Mouse (Mus musculus) liver, embryonic 16.5 days (tissue): ENCODE results near the gene Ston2. TPM values are rescaled to one million over a fixed set of nuclear protein-coding genes. Genes with fewer than 3 reads are reported as not detected.

Experiments
- ATAC-seq: fragments of 200-750 bp; cut with Nextera tagmentation; 2 replicates; pipeline ENCODE4 v1.8.0; 2017; ENCODE audit warnings: low read depth, mild to moderate bottlenecking, moderate number of reproducible peaks, moderate library complexity
- H3K27ac ChIP-seq: fragments of 300-500 bp; sonication (generic); 2 replicates; pipeline ENCODE4 v1.5.1; 2014; ENCODE audit warnings: mild to moderate bottlenecking, low read length
- H3K27me3 ChIP-seq: fragments of 300-500 bp; sonication (generic); 2 replicates; pipeline ENCODE4 v1.6.1; 2014; ENCODE audit warnings: low read depth, low read length, mixed read lengths; ENCODE audit not compliant: control insufficient read depth, insufficient read depth
- H3K36me3 ChIP-seq: fragments of 300-500 bp; sonication (generic); 2 replicates; pipeline ENCODE4 v1.6.1; 2014; ENCODE audit warnings: mild to moderate bottlenecking; ENCODE audit not compliant: control insufficient read depth, insufficient read depth
- H3K4me1 ChIP-seq: fragments of 300-500 bp; sonication (generic); 2 replicates; pipeline ENCODE4 v1.6.1; 2014; ENCODE audit warnings: low read depth, low read length, mixed read lengths; ENCODE audit not compliant: control insufficient read depth
- H3K4me2 ChIP-seq: fragments of 300-500 bp; sonication (generic); 2 replicates; pipeline ENCODE4 v1.6.1; 2014; ENCODE audit warnings: low read depth, low read length, mixed read lengths
- H3K4me3 ChIP-seq: fragments of 300-500 bp; sonication (generic); 2 replicates; pipeline ENCODE4 v1.5.1; 2014; ENCODE audit warnings: low read depth, mild to moderate bottlenecking, low read length
- H3K9ac ChIP-seq: fragments of 300-500 bp; sonication (generic); 2 replicates; pipeline ENCODE4 v1.6.1; 2014; ENCODE audit warnings: low read depth, low read length
- H3K9me3 ChIP-seq: fragments of 300-500 bp; sonication (generic); replicated peaks from 2 replicates; pipeline ENCODE4 v1.6.1; 2016; ENCODE audit warnings: low read length; ENCODE audit not compliant: control insufficient read depth
- WGBS: fragments of 180-500 bp; shearing (Covaris S2); extraction: QIAGEN DNeasy Blood & Tissue Kit; methylation state at CpG from one replicate; pipeline ENCODE4 v1.1.7; 2014; ENCODE audit not compliant: insufficient replicate concordance; 5-methylcytosine and 5-hydroxymethylcytosine counted together
- polyA plus RNA-seq: library from polyadenylated mRNA; unstranded; fragments of >200 nt; fragmentation: Nextera tagmentation; extraction: Ambion mirVana; gene quantifications from 2 replicates; pipeline ENCODE4 v1.2.1, GENCODE M21; 2015

Ston2 gene
- polyA plus RNA-seq, 1 experiment from 2014 or later = 10.6 TPM

DNA sequence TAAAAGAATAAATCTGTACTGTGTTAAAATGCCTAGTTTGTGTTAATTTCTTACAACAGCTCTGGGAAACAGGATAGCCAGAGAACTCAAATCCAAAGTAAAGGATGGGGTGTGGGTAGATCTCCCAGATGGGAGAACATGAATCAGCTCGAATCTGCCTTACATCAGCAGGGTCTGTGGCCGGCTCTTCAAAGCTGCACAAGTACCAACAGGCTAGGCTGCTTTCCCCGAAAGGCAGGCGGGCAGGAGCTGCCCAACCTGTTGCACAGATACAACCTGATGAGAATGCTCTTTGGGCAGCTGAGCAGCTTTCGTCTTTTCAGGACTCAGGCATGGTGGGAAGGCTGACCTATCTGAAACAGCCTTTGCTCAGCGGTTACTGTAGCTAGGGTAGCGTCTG, 94.6 kb downstream of the Ston2 start:
- Histone ChIP-seq H3K9ac (no peak overlapping the region), H3K4me3 (no peak overlapping the region), H3K27ac (no peak overlapping the region), H3K4me1 (peaks cover 4% of the 10 kb centered on the region; the same call in 1 of the 2 replicates), H3K27me3 (no peaks in the 10 kb centered on the region), H3K36me3 (no peaks in the 10 kb centered on the region), H3K9me3 (no peaks in the 10 kb centered on the region), H3K4me2 (no peak overlapping the region)
- 68% methylated on average over 7 of the region's 7 CpGs for WGBS
- ATAC-seq = no peak

DNA sequence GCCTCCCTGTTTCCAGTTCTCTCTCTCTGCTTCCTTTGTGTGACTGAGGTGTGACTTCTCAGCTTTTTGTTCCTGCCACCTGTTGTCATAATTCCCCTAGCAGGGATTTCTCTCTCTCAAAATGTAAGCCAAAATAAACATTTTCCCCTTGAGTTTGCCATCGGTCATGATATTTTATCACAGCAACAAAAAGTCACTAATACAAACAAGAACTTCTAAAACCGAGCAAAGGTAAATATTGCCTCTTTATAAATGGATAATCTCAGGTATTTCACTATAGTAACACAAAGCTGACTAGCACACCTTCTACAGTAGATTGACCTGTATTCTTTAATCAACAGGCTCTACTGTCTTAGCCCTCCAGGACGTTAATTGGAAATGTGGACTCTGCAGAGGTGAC, 95.2 kb downstream of the Ston2 start:
- Histone ChIP-seq H3K36me3 (no peaks in the 10 kb centered on the region), H3K9ac (no peak overlapping the region), H3K4me2 (no peak overlapping the region), H3K27ac (no peak overlapping the region), H3K9me3 (no peaks in the 10 kb centered on the region), H3K4me3 (no peak overlapping the region), H3K27me3 (no peaks in the 10 kb centered on the region), H3K4me1 (peaks cover 4% of the 10 kb centered on the region; the same call in 1 of the 2 replicates)
- 63% methylated on average over 3 of the region's 3 CpGs for WGBS
- no peak for ATAC-seq

DNA sequence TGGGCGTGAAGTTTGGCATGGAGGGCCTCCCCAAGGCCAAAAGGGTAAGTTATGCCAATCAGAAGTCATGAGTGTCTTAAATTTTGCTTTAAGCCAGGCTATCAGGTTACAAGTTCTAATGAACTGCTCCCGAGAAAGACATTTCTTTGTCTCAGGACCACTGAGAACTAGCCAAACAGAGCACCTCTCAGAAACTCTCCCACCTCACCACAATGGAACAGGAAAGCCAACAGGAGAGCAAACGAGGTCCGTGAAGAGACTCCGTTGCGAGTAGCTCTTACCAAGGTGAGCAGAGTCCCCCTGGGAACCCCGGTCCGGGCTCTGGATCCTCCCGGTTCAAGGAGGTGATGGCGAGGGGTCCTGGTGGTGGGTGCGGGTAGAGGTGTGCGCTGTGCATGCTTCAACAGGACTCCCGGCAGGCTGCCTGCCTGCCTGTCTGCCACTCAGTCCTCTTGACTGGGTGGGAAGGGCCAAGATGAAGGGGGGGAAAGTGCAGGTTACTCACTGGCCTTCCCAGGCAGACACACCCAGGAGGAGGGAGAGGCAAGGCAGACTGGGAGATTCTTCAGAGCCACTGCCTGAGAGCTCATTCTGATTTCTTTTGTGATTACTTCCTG, 102.4 kb downstream of the Ston2 start:
- H3K27ac ChIP-seq = no peak overlapping the region
- ATAC-seq = no peak
- H3K9ac ChIP-seq = no peak overlapping the region

GRCm38 (mm10) chr12:91684840-91685415, 103.3 kb downstream of the Ston2 start:
- no peaks in the 10 kb centered on the region for H3K27me3 ChIP-seq
- H3K9me3 ChIP-seq = no peaks in the 10 kb centered on the region
- H3K27ac ChIP-seq = no peak overlapping the region
- no peak for ATAC-seq
- peaks cover 14% of the 10 kb centered on the region for H3K4me1 ChIP-seq
- no peak overlapping the region for H3K4me3 ChIP-seq
- H3K4me2 ChIP-seq = peak overlapping the region; percentile 11; the same call in 1 of the 2 replicates
- peak overlapping the region; percentile 8; the same call in 1 of the 2 replicates for H3K9ac ChIP-seq
- WGBS = 34% methylated on average over 11 of the region's 11 CpGs
- no peaks in the 10 kb centered on the region for H3K36me3 ChIP-seq

More for the DNA sequence above, 102.4 kb downstream of the Ston2 start:
- no peak overlapping the region for H3K4me2 ChIP-seq
- 52% methylated on average over 13 of the region's 13 CpGs for WGBS
- no peak overlapping the region for H3K4me3 ChIP-seq
- H3K36me3 ChIP-seq = no peaks in the 10 kb centered on the region
- H3K4me1 ChIP-seq = peaks cover 14% of the 10 kb centered on the region
- H3K9me3 ChIP-seq = no peaks in the 10 kb centered on the region
- no peaks in the 10 kb centered on the region for H3K27me3 ChIP-seq

- ATAC-seq = peak; percentile 24; the same call in 1 of the 2 replicates
- WGBS = 18% methylated on average over 15 of the region's 15 CpGs
- H3K9ac ChIP-seq = peak overlapping the region; percentile 8; the same call in 1 of the 2 replicates
These were observed 103.9 kb downstream of the Ston2 start for GRCm38 (mm10) chr12:91684101-91684839.

DNA sequence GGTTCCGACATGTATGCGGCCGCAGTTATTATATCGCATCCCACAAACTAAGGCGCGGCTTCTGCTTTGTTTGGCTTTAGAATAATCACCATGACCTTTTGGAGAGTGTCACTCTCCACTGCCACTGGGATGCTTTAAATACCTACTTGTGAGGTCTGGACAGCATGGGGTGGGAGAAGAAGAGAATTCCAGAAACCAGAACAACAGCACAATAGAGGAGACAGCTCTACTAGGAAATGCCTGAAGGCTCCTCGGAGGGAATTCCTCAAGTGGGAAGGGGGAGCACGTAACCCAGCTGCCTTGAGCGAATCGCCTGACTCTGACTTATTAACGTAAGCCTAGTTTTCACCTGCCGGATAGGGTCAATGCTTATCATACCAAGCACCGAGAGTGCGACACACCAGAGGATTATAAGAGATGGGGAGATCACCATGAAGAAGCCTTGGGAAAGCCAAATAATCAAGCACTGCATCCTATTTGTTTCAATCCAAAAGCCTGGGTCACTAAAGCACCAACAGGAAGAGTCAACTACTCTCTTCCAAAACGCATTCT, 104.6 kb downstream of the Ston2 start:
- H3K36me3 ChIP-seq = no peaks in the 10 kb centered on the region
- H3K9ac ChIP-seq = no peak overlapping the region
- H3K4me1 ChIP-seq = peaks cover 14% of the 10 kb centered on the region
- H3K4me2 ChIP-seq = no peak overlapping the region
- no peaks in the 10 kb centered on the region for H3K9me3 ChIP-seq
- H3K4me3 ChIP-seq = no peak overlapping the region
- H3K27ac ChIP-seq = no peak overlapping the region
- WGBS = 70% methylated on average over 15 of the region's 15 CpGs
- H3K27me3 ChIP-seq = no peaks in the 10 kb centered on the region
- no peak for ATAC-seq

More at GRCm38 (mm10) chr12:91684101-91684839, 103.9 kb downstream of the Ston2 start:
- Histone ChIP-seq H3K36me3 (no peaks in the 10 kb centered on the region), H3K9me3 (no peaks in the 10 kb centered on the region), H3K4me2 (peak overlapping the region; percentile 11; the same call in 1 of the 2 replicates), H3K4me3 (no peak overlapping the region), H3K27ac (no peak overlapping the region), H3K4me1 (peaks cover 14% of the 10 kb centered on the region), H3K27me3 (no peaks in the 10 kb centered on the region)

DNA sequence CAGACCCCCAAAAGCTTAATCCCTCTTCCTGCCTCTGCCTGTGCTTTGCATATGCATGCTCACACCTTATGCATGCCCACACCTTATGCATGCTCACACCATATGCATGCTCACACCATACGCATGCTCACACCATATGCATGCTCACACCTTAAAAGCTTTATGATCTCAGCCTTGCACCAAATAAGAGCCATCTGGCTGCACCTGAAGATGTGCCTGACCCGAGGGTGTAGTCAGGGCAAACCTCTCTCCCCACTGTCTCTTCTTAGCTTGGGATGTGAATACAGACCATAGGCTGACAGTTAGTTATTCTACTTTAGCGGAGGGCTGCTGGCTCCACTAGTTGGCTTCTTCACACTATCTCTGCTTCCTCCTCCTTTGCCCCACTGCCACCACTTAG, 105.1 kb downstream of the Ston2 start:
- Histone ChIP-seq H3K27ac (no peak overlapping the region), H3K36me3 (no peaks in the 10 kb centered on the region), H3K4me1 (peaks cover 14% of the 10 kb centered on the region), H3K27me3 (no peaks in the 10 kb centered on the region), H3K9me3 (no peaks in the 10 kb centered on the region), H3K4me2 (no peak overlapping the region), H3K9ac (no peak overlapping the region), H3K4me3 (no peak overlapping the region)
- ATAC-seq = no peak
- 59% methylated on average over 3 of the region's 3 CpGs for WGBS

GRCm38 (mm10) chr12:91679320-91680064, 108.7 kb downstream of the Ston2 start:
- no peak overlapping the region for H3K27ac ChIP-seq
- no peak overlapping the region for H3K9ac ChIP-seq
- 74% methylated on average over 14 of the region's 14 CpGs for WGBS
- H3K4me1 ChIP-seq = peaks cover 4% of the 10 kb centered on the region
- H3K4me2 ChIP-seq = no peak overlapping the region
- H3K36me3 ChIP-seq = no peaks in the 10 kb centered on the region
- no peak for ATAC-seq
- H3K27me3 ChIP-seq = no peaks in the 10 kb centered on the region
- no peaks in the 10 kb centered on the region for H3K9me3 ChIP-seq
- H3K4me3 ChIP-seq = no peak overlapping the region
